Mouse (Mus musculus) olfactory bulb, adult 2 months (tissue): ENCODE measurements around the gene C8b.

Experiments used
- CTCF ChIP-seq: fragments of 200-500 bp; IDR thresholded peaks from 2 replicates; pipeline ENCODE4 v1.5.1; 2012; ENCODE audit warnings: low read depth, mild to moderate bottlenecking, low read length, moderate library complexity; ENCODE audit not compliant: insufficient read depth
- POLR2A ChIP-seq: fragments of 200-500 bp; IDR thresholded peaks from 2 replicates; pipeline ENCODE4 v1.6.1; 2012; ENCODE audit warnings: mild to moderate bottlenecking, low read depth, low read length, moderate library complexity; ENCODE audit not compliant: insufficient read depth

DNA sequence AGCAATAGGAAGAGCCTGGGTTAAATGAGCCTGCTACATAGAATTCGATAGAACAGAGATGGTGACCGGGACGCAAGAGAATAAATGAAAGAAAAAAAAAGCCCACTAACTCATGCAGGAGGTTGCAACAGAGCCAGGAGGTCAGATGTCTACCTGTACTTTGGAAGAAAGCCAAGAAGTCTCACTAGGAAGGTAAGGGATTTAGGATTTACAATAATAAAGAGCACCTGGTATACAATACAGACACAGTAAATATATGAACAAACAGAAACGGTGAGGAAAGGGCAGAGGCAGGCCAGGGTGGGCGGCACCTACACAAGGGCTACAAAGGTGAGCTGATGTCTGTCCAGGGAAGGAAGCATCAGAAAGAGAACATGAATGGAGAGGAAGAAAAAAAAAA, 76.1 kb downstream of the C8b start:
- no peak for TF ChIP-seq CTCF
- TF ChIP-seq POLR2A = no peak
